Mouse (Mus musculus): ENCODE measurements around the gene Znrf1. TPM values are rescaled to one million over a fixed set of nuclear protein-coding genes. Genes with fewer than 3 reads are reported as not detected.

The Znrf1 gene
- polyA plus RNA-seq, 1 experiment from 2014 or later, result 21.9 TPM

DNA sequence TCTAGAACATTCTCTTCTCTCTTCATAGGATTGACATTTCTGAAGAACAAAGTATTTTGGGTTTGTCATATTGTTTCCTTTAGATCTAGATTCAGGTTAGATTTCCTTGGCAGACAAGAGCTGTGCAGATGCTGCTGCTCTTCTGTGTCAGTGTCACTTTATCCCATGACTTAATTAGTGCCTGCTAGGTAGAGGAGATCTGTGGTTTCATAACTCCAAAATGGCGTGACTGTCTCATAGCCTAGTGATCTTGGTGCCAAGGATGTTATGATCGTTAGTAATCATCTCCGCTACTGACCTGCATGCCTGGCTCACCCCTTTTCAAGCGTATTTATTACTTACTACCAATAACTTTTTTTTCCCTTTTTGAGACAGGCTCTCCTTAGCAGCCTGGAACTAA is 34.0 kb downstream of the Znrf1 start:
- Histone ChIP-seq H3K4me1 (replicated peaks) (peaks cover 52% of the 10 kb centered on the region), H3K27me3 (no peaks in the 10 kb centered on the region), H3K36me3 (no peaks in the 10 kb centered on the region), H3K9me3 (replicated peaks) (no peaks in the 10 kb centered on the region), H3K4me2 (no peak overlapping the region), H3K27ac (no peak overlapping the region), H3K9ac (no peak overlapping the region), H3K4me3 (no peak overlapping the region)
- ATAC-seq (replicated peaks; ENCODE audit: insufficient number of reproducible peaks, insufficient read depth, low FRiP score, low read depth), result no peak
- WGBS, result 80% methylated on average over 4 of the region's 4 CpGs

GRCm38 (mm10) chr8:111570432-111570831 is 34.5 kb downstream of the Znrf1 start:
- Histone ChIP-seq H3K36me3 (no peaks in the 10 kb centered on the region; the same call in 1 of the 2 replicates), H3K4me2 (no peak overlapping the region), H3K4me1 (replicated peaks) (peaks cover 51% of the 10 kb centered on the region), H3K27ac (no peak overlapping the region), H3K9ac (no peak overlapping the region), H3K9me3 (replicated peaks) (no peaks in the 10 kb centered on the region), H3K27me3 (no peaks in the 10 kb centered on the region), H3K4me3 (no peak overlapping the region)
- ATAC-seq (replicated peaks; ENCODE audit: insufficient number of reproducible peaks, insufficient read depth, low FRiP score, low read depth), result no peak
- 44% methylated on average over 2 of the region's 2 CpGs for WGBS

DNA sequence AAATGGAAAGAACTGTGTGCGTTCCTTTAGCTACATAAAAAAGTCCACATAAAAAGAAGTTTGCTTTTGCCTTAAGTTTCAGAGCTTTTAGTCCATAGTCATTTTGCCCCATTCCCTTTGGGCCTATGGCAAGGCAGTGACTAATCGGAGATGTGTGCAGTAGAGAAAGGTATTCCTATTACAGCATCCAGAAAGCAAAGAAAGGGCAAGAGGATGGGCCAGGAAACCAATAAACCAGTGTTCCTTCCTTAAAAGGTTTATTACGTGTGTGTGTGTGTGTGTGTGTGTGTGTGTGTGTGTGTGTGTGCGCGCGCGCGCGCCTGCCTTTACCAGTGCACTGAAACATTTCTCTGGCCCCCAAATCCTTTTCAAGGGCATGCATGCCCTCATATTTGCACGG is 35.8 kb downstream of the Znrf1 start:
- H3K9ac ChIP-seq, result no peak overlapping the region
- WGBS, result 78% methylated on average over 8 of the region's 10 CpGs
- no peaks in the 10 kb centered on the region; the same call in 1 of the 2 replicates for H3K36me3 ChIP-seq
- no peak overlapping the region for H3K4me2 ChIP-seq
- no peak for ATAC-seq (replicated peaks; ENCODE audit: insufficient number of reproducible peaks, insufficient read depth, low FRiP score, low read depth)
- H3K27me3 ChIP-seq, result no peaks in the 10 kb centered on the region
- H3K27ac ChIP-seq, result no peak overlapping the region
- H3K4me3 ChIP-seq, result no peak overlapping the region
- H3K4me1 ChIP-seq (replicated peaks), result peaks cover 40% of the 10 kb centered on the region
- H3K9me3 ChIP-seq (replicated peaks), result no peaks in the 10 kb centered on the region

GRCm38 (mm10) chr8:111572431-111572830 is 36.5 kb downstream of the Znrf1 start:
- no peak for ATAC-seq (replicated peaks; ENCODE audit: insufficient number of reproducible peaks, insufficient read depth, low FRiP score, low read depth)
- 83% methylated on average over 2 of the region's 2 CpGs for WGBS
- Histone ChIP-seq H3K9ac (no peak overlapping the region), H3K9me3 (replicated peaks) (no peaks in the 10 kb centered on the region), H3K4me2 (no peak overlapping the region), H3K4me3 (no peak overlapping the region), H3K27me3 (no peaks in the 10 kb centered on the region), H3K27ac (no peak overlapping the region), H3K36me3 (no peaks in the 10 kb centered on the region; the same call in 1 of the 2 replicates), H3K4me1 (replicated peaks) (peaks cover 35% of the 10 kb centered on the region)

DNA sequence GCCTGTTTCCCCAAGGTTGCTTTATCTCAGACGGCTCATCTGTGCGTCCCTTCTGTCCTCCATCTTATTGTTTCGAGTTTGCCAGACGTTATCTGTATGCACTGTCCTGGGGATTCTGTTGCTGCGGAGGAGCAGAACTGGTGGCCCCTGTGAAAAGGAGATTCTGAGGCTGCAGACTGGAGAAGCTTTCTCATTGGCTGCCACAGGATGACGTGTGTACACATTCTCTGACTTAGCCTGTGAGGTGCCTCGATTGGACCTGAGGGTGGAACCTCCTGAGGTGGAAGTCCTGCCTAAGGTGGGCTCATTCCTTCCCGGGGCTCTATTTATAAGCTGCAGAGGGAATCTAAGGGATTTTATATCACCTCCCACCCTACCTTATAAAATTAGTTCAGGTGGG is 37.7 kb downstream of the Znrf1 start:
- peaks cover 28% of the 10 kb centered on the region for H3K4me1 ChIP-seq (replicated peaks)
- peak; percentile 39; the same call in 1 of the 2 replicates for ATAC-seq (replicated peaks; ENCODE audit: insufficient number of reproducible peaks, insufficient read depth, low FRiP score, low read depth)
- 27% methylated on average over 8 of the region's 8 CpGs for WGBS
- H3K9ac ChIP-seq, result no peak overlapping the region
- peak overlapping the region; percentile 3; the same call in 1 of the 2 replicates for H3K4me3 ChIP-seq
- peak overlapping the region; percentile 27 for H3K4me2 ChIP-seq
- H3K27ac ChIP-seq, result no peak overlapping the region
- no peaks in the 10 kb centered on the region for H3K9me3 ChIP-seq (replicated peaks)
- no peaks in the 10 kb centered on the region for H3K27me3 ChIP-seq
- H3K36me3 ChIP-seq, result no peaks in the 10 kb centered on the region; the same call in 1 of the 2 replicates

DNA sequence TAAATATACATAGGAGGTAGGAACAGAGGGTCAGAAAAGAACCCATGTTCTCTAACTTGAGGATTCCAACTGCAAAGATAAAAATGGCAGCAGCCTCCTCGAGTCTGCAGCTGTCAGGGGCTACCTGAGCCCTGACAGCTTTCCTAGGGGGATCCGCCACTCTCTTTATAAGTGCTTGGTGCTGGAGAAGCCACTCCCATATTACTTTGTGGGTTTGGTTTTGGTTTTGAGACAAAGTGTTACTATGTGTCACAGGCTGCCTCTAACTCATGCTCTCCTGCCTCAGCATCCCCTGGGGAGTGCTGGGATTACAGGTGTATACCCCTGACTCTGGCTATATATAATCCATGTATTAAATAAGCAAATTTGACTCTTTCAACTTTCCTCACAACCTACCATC is 38.1 kb downstream of the Znrf1 start:
- no peak overlapping the region for H3K4me2 ChIP-seq
- H3K9ac ChIP-seq, result no peak overlapping the region
- H3K27me3 ChIP-seq, result no peaks in the 10 kb centered on the region
- no peaks in the 10 kb centered on the region; the same call in 1 of the 2 replicates for H3K36me3 ChIP-seq
- peaks cover 28% of the 10 kb centered on the region for H3K4me1 ChIP-seq (replicated peaks)
- no peak overlapping the region for H3K4me3 ChIP-seq
- no peak for ATAC-seq (replicated peaks; ENCODE audit: insufficient number of reproducible peaks, insufficient read depth, low FRiP score, low read depth)
- H3K9me3 ChIP-seq (replicated peaks), result no peaks in the 10 kb centered on the region
- 61% methylated on average over 2 of the region's 2 CpGs for WGBS
- no peak overlapping the region for H3K27ac ChIP-seq

DNA sequence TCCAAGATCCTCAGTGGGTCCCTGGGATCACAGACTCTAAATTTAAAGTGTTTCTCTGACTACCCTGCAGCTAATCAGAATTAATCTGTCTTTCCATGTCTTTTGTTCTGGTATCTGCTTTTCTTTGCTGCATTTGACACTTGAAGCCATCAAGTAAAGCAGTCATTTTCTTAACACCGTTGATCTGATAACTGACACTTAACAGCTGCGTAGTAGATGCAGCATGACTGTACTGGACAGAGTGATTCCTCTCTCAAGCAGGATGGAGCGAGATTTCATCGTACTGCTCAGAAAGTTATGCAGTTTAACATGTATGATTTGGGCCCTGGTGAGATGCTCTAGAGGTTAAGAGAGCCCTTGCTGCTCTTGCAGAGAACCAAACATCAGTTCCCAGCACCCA is 39.6 kb downstream of the Znrf1 start:
- Histone ChIP-seq H3K9me3 (replicated peaks) (no peaks in the 10 kb centered on the region), H3K27ac (no peak overlapping the region), H3K36me3 (no peaks in the 10 kb centered on the region; the same call in 1 of the 2 replicates), H3K4me3 (no peak overlapping the region), H3K4me2 (no peak overlapping the region), H3K27me3 (no peaks in the 10 kb centered on the region), H3K9ac (no peak overlapping the region), H3K4me1 (replicated peaks) (peaks cover 22% of the 10 kb centered on the region)
- ATAC-seq (replicated peaks; ENCODE audit: insufficient number of reproducible peaks, insufficient read depth, low FRiP score, low read depth), result no peak
- 90% methylated on average over 4 of the region's 4 CpGs for WGBS

- Histone ChIP-seq H3K36me3 (no peaks in the 10 kb centered on the region; the same call in 1 of the 2 replicates), H3K27ac (no peak overlapping the region), H3K4me1 (replicated peaks) (peaks cover 21% of the 10 kb centered on the region), H3K4me2 (no peak overlapping the region), H3K9ac (no peak overlapping the region), H3K9me3 (replicated peaks) (no peaks in the 10 kb centered on the region), H3K4me3 (no peak overlapping the region), H3K27me3 (no peaks in the 10 kb centered on the region)
- ATAC-seq (replicated peaks; ENCODE audit: insufficient number of reproducible peaks, insufficient read depth, low FRiP score, low read depth), result no peak
Observed at GRCm38 (mm10) chr8:111576501-111576900, 40.6 kb downstream of the Znrf1 start.

DNA sequence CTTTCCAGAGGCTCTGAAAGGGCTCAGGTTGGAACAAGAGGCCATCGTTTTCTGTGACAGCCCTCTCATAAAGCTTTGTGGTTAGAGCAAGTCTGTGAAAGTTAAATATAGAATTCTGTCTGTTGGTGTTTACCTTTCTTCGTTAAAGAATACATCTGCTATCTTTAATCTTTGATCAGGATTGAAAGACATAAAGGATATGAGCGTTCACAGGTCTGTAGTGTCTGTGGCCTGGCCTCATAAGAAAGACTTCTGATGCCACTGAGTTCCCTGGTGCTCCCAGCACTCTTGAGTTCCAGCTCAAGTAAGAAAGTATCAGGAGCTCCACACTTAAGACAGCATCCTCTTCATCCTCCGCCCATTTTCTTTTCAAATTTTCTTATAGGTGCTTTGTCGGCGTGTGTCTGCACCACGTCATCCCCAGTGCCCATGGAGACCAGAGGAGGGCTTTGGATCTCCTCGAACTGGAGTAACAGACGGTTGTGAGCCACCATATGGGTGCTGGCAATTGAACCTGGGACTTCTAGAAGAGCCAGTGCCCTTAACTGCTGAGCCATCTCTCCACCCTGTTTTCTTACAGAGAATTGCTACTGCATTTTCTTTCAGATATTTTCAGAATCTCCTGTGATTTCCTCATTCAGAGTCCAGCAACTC is 42.1 kb downstream of the Znrf1 start:
- Histone ChIP-seq H3K4me1 (replicated peaks) (peaks cover 13% of the 10 kb centered on the region), H3K36me3 (no peaks in the 10 kb centered on the region; the same call in 1 of the 2 replicates), H3K4me2 (no peak overlapping the region), H3K27me3 (no peaks in the 10 kb centered on the region), H3K9ac (no peak overlapping the region), H3K4me3 (no peak overlapping the region), H3K9me3 (replicated peaks) (no peaks in the 10 kb centered on the region), H3K27ac (no peak overlapping the region)
- ATAC-seq (replicated peaks; ENCODE audit: insufficient number of reproducible peaks, insufficient read depth, low FRiP score, low read depth), result no peak
- 78% methylated on average over 9 of the region's 9 CpGs for WGBS

GRCm38 (mm10) chr8:111579318-111579717 is 43.4 kb downstream of the Znrf1 start:
- ATAC-seq (replicated peaks; ENCODE audit: insufficient number of reproducible peaks, insufficient read depth, low FRiP score, low read depth), result no peak

DNA sequence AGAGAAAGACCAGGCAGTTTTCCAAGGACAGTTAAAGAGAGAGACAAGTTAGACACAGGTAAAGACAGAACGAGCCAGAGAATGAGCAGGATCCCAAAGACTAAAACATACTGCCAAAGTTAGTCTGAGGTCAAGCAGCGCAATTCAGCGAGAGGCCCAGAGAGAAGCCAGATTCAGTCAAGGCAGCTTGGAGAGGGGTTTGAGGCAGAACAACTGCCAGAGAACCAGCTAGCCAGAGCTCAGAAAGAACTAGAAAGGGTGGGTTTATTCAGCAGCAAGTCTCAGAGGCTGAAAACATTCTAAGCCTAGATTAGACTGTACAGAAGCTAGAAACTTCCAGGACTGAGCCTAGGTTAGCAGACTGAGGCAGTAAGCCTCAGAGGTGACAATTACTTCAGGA is 44.4 kb downstream of the Znrf1 start:
- Histone ChIP-seq H3K4me1 (replicated peaks) (peaks cover 5% of the 10 kb centered on the region; the same call in 1 of the 2 replicates), H3K9me3 (replicated peaks) (no peaks in the 10 kb centered on the region), H3K27ac (no peak overlapping the region), H3K9ac (no peak overlapping the region), H3K4me3 (no peak overlapping the region), H3K4me2 (no peak overlapping the region), H3K36me3 (no peaks in the 10 kb centered on the region; the same call in 1 of the 2 replicates), H3K27me3 (no peaks in the 10 kb centered on the region)
- ATAC-seq (replicated peaks; ENCODE audit: insufficient number of reproducible peaks, insufficient read depth, low FRiP score, low read depth), result no peak
- 68% methylated on average over 3 of the region's 3 CpGs for whole genome bisulfite sequencing

More at GRCm38 (mm10) chr8:111579318-111579717, 43.4 kb downstream of the Znrf1 start:
- Histone ChIP-seq H3K27ac (no peak overlapping the region), H3K9me3 (replicated peaks) (no peaks in the 10 kb centered on the region), H3K36me3 (no peaks in the 10 kb centered on the region; the same call in 1 of the 2 replicates), H3K4me2 (no peak overlapping the region), H3K27me3 (no peaks in the 10 kb centered on the region), H3K4me1 (replicated peaks) (peaks cover 5% of the 10 kb centered on the region; the same call in 1 of the 2 replicates), H3K4me3 (no peak overlapping the region), H3K9ac (no peak overlapping the region)
- 97% methylated on average over 1 of the region's 1 CpGs for WGBS

DNA sequence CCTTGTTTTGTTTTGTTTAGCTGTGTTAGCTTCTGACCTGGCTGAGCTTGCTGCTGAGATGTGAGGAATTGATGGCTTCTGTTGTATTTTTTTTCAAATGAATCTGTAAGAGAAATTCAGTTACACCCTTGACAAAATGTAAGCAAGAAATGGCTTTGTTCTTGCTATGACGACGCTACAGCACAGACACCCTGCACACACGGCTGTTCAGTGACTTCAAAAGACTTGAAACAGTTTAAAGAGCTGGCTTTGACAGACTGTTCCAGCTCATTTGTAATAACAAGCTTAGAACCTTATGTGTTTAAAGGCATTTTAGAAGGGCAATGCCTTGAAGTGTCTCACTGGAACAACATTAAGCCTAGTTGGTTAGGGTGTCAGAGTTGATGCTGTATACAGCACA is 46.5 kb downstream of the Znrf1 start:
- H3K4me3 ChIP-seq, result no peak overlapping the region
- no peak overlapping the region for H3K4me2 ChIP-seq
- ATAC-seq (replicated peaks; ENCODE audit: insufficient number of reproducible peaks, insufficient read depth, low FRiP score, low read depth), result no peak
- no peak overlapping the region for H3K9ac ChIP-seq
- H3K9me3 ChIP-seq (replicated peaks), result no peaks in the 10 kb centered on the region
- 75% methylated on average over 3 of the region's 3 CpGs for WGBS
- H3K36me3 ChIP-seq, result no peaks in the 10 kb centered on the region
- H3K27me3 ChIP-seq, result no peaks in the 10 kb centered on the region
- peaks cover 3% of the 10 kb centered on the region; the same call in 1 of the 2 replicates for H3K4me1 ChIP-seq (replicated peaks)
- no peak overlapping the region for H3K27ac ChIP-seq
